Mouse (Mus musculus) forelimb bud, embryonic 11.5 days (tissue): Measurements from ENCODE around the gene Olfr688.

ENCODE experiments used
- DNase-seq: peaks from one replicate; pipeline ENCODE4 v3.0.0-alpha.2; 2012; ENCODE audit warnings: low read depth, low spot score

Olfr688 gene

DNA sequence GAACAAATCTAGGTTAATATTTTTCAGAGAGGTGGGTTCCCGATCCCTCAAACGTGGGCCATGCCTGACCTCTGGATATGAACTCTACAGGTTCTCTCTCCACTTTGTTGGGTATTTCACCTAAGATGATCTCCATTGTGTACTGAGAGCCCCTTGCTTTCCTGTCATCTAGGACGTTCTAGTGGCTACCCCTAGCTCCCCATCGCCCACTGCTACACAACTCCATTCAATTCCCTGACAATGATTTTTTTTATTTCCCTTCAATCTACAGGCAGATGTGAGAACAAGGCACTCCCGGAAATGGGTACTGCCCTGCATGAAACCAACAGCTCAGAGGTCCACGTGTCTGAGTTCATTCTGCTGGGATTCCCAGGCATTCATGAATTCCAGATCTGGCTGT, at the start of gene Olfr688:
TSS of gene Olfr688 (plus strand) at position 301 of the 400 bp plus-strand sequence.
- no peak for DNase-seq

GRCm38 (mm10) chr7:105247671-105248070, 40.2 kb upstream of the Olfr688 start:
- no peak for DNase-seq

DNA sequence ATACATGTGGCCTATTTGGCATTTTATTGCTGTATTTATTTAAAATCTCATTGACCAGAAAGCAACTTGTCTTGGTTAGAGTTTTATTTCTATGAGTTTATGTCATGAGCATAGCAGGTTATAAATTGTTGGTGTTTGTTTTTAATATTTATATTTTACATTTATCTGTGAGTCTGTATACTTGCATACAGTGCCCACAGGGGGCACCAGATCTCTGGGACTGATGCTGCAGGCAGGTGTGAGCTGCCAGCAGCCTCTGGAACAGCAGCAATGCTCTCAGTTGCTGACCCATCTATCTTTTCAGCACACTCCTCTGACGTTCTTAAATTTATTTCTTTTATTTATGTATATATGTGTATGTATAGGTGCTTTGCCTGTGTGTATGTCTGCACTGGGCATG, 39.7 kb upstream of the Olfr688 start:
- DNase-seq = no peak

DNA sequence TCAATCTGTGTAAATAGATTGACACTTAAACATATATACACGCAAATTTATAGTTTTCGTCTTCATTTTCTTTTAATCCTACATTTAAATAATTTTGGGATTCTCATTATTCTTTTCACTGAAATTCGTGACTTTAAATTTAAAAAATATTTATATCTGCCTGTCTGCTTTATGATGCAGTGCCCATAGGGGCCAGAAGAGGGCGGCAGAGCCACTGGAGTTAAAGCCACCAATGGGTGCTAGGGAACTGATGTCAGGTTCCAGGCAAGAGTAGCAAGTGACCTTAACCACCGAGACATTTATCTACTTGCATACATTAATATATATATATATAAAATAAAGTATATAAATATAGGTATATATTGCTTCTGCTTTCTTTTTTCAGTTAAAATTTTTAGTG, 31.2 kb upstream of the Olfr688 start:
- DNase-seq = no peak

DNA sequence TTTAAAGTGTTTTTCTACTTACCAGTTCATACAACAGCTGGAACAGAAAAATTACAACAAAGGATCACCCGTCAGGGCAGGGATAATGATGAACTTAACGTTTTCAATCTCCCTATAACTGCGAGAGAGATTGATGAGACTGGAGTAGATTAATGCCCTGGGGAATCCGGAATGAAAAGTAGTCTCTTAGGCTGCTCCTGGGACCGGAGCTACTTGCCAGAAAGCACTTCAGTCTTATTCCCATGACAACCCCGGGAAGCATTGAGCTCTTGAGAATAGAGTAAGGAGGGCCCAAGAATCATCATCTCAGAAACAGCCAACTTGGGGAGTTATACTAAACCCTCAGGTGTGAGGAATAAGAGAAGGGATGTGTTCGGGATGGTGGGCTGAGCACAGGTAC, 15.5 kb upstream of the Olfr688 start:
- DNase-seq = no peak

DNA sequence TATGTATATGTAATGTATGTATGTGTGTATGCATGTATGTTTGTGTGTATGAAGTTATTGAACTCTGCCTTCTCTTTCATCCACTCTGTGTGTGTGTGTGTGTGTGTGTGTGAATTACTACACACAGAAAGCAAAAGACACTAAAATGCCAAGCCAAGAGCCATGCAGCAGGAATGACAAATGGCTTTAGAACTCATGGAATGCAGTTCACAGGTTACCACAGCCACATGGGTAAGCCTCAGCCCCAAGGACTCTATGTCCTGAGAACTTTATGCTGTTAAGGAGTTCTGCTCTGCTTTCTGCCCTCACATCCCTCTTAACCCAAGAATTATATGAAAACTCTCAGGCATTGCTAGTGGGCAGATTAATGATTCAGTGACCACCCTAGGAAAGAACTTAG, 2.2 kb downstream of the Olfr688 start:
- DNase-seq = no peak

- DNase-seq = no peak
These were observed 23.0 kb downstream of the Olfr688 start, which contains the start of gene Olfr689 for GRCm38 (mm10) chr7:105310865-105311264. Olfr689 (plus strand) TSS chr7:105311165.

DNA sequence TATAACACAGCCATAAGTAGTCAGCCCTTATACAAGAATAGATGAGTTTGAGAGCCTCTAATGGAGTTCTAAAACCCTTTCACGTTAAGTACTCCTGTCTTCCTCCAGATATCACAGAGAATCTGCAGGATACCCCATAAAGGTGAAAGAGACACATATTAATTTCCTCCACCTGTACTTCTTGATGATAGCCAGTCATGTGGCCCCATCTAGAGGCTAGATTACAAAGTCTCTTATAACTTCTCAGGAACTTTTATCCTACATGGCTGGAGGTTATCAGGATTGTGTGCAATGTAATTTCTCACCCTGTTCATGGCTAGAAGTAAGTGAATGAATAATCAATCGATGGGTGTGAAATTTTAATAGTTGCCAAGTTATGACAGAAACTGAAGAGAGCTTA, 37.4 kb downstream of the Olfr688 start:
- no peak for DNase-seq

DNA sequence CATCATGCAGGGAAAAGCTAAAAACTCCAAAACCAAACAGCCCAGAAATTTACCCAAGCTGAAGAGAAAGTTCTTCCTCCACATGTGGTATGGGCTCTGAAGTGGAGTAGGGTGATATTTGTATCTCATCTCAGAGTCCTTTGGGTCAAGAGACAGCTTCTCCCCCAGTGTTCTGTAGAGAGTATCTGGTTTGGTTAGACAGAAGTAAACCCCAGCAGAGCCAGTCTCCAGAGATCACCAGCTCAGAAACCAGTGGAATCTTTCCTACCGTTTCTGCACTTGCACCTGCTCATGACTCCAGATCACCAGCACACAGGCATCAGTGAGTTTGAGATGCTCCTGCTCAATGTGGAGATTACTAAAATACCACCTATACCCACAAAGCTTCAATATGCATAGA, 46.1 kb downstream of the Olfr688 start, which contains the start of gene Olfr690:
TSS of gene Olfr690 (minus strand) at position 101 of the 400 bp plus-strand sequence.
- no peak for DNase-seq
